Mouse (Mus musculus) bone marrow macrophage, adult 2 months (primary cell): ENCODE measurements around the gene Tenm4.

Source experiments
- CTCF ChIP-seq: IDR thresholded peaks from 2 replicates; pipeline ENCODE4 v1.5.1; 2012; ENCODE audit warnings: low read depth, mild to moderate bottlenecking, low read length, moderate library complexity
- POLR2A ChIP-seq: IDR thresholded peaks from 2 replicates; pipeline ENCODE4 v1.6.1; 2012; ENCODE audit warnings: mild to moderate bottlenecking, low read depth, low read length, borderline replicate concordance

DNA sequence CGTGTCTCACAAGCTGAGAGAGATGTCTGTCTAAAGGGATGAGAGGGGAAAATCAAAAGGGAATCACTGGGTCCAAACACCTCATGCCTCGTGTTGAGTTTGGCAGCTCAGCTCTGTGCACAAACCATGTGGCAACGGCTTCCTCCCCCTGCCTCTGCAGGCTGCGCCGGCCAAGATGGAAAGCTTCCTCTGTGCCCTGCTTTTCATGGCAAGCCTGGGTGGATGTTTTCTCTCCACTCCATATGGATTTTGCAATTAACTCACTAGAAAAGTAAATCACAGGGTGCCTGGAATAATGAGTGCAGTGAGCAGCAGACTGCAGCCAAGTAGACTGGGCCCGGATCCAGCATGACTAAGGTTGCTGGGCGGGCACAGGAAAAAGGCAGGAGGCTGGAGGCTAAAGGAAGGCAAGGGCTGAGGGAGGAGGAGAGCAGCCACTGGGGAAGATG is 404.2 kb downstream of the Tenm4 start:
- no peak for TF ChIP-seq CTCF
- TF ChIP-seq POLR2A: no peak
